Mouse (Mus musculus): ENCODE results near the gene Npcd. TPM values are rescaled to one million over a fixed set of nuclear protein-coding genes. Genes with fewer than 3 reads are reported as not detected.

Npcd gene
- polyA plus RNA-seq, 1 experiment from 2014 or later, result 0.17 TPM

DNA sequence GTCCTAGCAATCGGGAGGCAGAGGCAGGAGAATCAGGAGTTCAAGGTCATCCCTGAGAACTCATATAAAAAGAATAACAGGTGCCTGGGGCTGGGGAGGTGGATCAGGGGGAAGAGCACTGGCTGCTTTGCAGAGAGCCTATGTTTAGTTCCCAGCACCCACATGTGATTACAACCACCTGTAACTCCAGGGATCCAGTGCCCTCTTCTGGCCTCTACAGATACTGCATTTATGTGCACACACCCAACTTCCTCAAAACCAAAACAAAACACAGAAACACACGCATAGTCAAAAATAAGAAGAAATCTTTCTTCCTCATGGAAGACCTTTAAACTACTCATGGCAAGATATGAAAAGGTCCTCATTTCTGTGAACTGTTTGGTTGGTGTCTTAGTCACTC lies 16.1 kb upstream of the Npcd start:
- Histone ChIP-seq H3K4me3 (no peak overlapping the region), H3K36me3 (no peaks in the 10 kb centered on the region), H3K27me3 (ENCODE audit: insufficient read depth, poor library complexity, severe bottlenecking) (no peaks in the 10 kb centered on the region), H3K27ac (no peak overlapping the region), H3K9me3 (no peaks in the 10 kb centered on the region), H3K4me1 (replicated peaks) (peaks cover 15% of the 10 kb centered on the region)
- 90% methylated on average over 2 of the region's 2 CpGs for WGBS
- no peak for DNase-seq (ENCODE audit: low spot score)

DNA sequence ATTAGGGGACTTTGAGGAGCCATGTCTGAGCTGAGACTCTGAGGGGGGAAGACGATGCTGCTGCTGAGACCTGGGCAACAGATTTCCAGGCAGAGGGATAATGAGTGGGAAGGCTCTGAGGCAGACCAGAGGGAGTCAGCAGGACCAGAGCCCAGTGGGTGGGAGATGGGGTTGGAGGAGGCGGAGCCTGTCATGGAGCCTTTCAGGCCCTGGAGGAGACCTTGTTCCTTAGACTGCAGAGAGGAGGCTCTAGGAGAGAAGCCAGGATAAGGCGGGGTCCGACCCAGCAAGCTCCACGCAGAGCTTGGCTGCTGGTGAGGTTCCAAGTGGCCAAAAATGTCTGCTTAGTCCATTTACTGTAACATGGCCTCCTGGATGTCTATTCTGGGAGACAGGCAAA lies 13.1 kb upstream of the Npcd start:
- peak overlapping the region; percentile 43; the same call in 1 of the 2 replicates for H3K27ac ChIP-seq
- H3K36me3 ChIP-seq, result no peaks in the 10 kb centered on the region

DNA sequence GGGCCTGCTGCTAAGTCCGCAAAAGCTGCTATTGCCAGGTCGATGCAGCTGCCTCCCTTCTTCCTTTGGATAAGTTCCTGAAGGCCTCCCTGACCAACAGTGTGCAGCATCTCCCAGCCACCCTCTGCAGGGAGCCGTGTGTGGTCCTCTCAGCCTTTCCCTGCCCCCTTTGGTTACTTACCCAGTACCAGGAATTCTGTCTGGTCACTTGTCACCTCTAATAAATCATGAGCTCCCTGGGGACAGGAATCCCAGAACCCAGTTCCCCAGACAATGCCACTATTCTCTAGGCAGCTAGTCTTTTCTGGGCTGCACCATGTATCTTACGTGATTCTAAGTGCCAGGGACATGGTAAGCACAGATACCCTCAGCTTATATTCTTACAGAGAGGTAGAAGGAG lies 11.9 kb upstream of the Npcd start:
- Histone ChIP-seq H3K4me1 (replicated peaks) (peaks cover 15% of the 10 kb centered on the region), H3K9me3 (no peaks in the 10 kb centered on the region), H3K27me3 (ENCODE audit: insufficient read depth, poor library complexity, severe bottlenecking) (no peaks in the 10 kb centered on the region), H3K36me3 (no peaks in the 10 kb centered on the region), H3K27ac (no peak overlapping the region), H3K4me3 (no peak overlapping the region)
- whole genome bisulfite sequencing, result 64% methylated on average over 4 of the region's 4 CpGs
- no peak for DNase-seq (ENCODE audit: low spot score)

More for the DNA sequence above, 13.1 kb upstream of the Npcd start:
- DNase-seq (ENCODE audit: low spot score), result no peak
- H3K9me3 ChIP-seq, result no peaks in the 10 kb centered on the region
- WGBS, result 19% methylated on average over 5 of the region's 5 CpGs
- no peak overlapping the region for H3K4me3 ChIP-seq
- peaks cover 15% of the 10 kb centered on the region for H3K4me1 ChIP-seq (replicated peaks)
- H3K27me3 ChIP-seq (ENCODE audit: insufficient read depth, poor library complexity, severe bottlenecking), result no peaks in the 10 kb centered on the region

DNA sequence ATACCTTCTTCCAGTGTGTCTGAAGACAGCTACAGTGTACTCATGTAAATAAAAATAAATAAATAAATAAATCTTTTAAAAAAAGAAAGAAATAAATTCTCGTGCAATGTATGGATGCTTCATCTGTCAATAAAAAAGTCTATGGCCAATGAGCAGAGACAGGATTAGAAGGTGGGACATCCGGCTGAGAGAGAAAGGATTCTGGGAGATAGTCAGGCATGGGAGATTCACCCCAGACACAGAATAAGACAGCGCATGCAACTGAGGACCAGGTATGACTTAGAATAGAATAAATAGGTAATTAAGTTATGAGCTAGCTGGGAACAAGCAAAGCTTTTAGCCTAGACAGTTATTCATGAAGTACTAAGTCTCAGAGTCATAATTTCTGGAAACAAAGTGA lies 8.9 kb upstream of the Npcd start:
- DNase-seq (ENCODE audit: low spot score), result no peak
- Histone ChIP-seq H3K9me3 (no peaks in the 10 kb centered on the region), H3K4me1 (replicated peaks) (peaks cover 13% of the 10 kb centered on the region), H3K27ac (no peak overlapping the region), H3K27me3 (ENCODE audit: insufficient read depth, poor library complexity, severe bottlenecking) (no peaks in the 10 kb centered on the region), H3K4me3 (no peak overlapping the region), H3K36me3 (no peaks in the 10 kb centered on the region)
- 86% methylated on average over 3 of the region's 3 CpGs for WGBS

DNA sequence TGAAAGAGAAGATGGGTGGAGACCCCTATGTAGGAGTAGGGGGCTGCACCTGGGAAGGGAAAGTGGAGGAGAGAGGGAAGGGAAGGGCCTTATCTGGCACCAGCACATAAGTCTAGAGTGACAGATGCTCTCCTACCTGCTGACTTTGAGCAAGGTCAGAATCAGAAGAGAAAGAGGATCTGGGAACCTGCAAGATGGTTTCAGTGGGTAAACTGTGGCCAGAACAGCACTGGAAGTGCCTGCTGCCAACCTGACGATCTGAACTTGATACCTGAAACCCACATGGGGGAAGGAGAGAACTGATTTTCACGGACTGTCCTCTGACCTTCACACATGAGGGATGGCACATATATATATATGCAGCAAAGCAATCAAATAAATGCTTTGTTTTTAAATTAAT lies 6.2 kb upstream of the Npcd start:
- no peaks in the 10 kb centered on the region for H3K36me3 ChIP-seq
- no peaks in the 10 kb centered on the region for H3K27me3 ChIP-seq (ENCODE audit: insufficient read depth, poor library complexity, severe bottlenecking)
- WGBS, result 65% methylated on average over 2 of the region's 2 CpGs
- DNase-seq (ENCODE audit: low spot score), result no peak
- H3K4me1 ChIP-seq (replicated peaks), result peaks cover 8% of the 10 kb centered on the region
- no peak overlapping the region for H3K27ac ChIP-seq
- H3K9me3 ChIP-seq, result no peaks in the 10 kb centered on the region
- no peak overlapping the region for H3K4me3 ChIP-seq

DNA sequence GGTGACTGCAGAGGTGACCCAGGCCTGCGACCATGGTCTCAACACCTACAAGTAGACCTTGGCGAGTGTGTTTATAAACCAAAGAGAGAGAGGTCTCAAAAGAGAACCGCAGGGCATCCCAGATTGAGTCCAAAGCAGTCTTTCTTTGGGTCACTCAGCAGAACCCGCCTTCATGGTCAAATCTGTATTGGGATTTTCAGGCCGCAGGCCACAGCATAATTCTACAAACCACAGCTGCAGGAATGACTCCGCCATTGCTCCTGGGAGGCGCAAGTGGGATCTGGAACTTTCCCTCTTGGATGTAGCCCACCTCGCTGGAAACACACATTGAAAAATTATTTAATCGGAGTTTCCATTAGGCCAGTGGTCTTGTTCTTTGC lies 834 bp upstream of the Npcd start:
- H3K9me3 ChIP-seq, result no peaks in the 10 kb centered on the region
- H3K27ac ChIP-seq, result peak overlapping the region; percentile 97
- peak overlapping the region; percentile 86 for H3K4me3 ChIP-seq
- H3K4me1 ChIP-seq (replicated peaks), result peaks cover 52% of the 10 kb centered on the region
- no peaks in the 10 kb centered on the region for H3K27me3 ChIP-seq (ENCODE audit: insufficient read depth, poor library complexity, severe bottlenecking)
- H3K36me3 ChIP-seq, result peaks cover 8% of the 10 kb centered on the region
- DNase-seq (ENCODE audit: low spot score), result no peak
- 58% methylated on average over 9 of the region's 9 CpGs for WGBS

DNA sequence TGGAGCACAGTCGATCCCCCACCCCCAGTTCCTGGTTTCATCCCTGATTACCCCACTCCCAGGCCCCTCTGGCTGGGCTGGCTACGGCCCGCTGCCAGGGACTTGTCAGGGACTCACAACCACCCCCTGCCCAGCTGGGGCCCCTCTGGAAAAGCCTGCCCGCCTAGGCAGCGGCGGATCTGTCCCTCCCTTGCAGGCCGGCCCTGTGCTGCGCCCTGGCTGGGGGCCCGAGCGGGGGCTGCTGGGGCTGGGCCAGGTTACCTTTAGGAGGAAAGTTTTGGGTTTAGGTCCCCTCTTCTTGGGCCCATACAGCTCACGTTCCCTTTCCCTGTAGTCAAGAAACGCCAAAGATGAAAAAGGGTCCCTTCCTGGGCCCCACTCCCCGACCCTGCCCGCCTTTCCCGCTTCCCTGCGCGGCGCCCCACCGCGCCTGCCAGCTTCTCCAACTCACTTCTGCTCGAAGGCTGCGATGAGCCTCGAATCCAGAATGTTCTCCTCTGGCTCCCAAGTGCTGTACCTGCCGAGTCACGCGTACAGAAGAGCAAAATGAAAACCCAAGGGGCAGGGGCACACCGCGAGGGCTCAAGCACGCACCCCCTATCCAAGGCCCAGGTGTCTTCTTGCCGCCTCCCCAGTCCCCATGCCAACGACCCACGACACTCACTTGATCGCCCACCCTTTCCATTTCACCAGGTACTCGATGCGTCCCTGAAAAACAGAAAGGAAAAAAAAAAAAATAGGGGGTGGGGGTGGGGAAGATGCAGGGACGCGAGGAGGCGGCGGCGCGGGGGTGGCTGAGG lies 586 bp downstream of the Npcd start:
- Histone ChIP-seq H3K9me3 (no peaks in the 10 kb centered on the region), H3K36me3 (peaks cover 14% of the 10 kb centered on the region), H3K4me3 (peak overlapping the region; percentile 86), H3K27me3 (ENCODE audit: insufficient read depth, poor library complexity, severe bottlenecking) (no peaks in the 10 kb centered on the region), H3K4me1 (replicated peaks) (peaks cover 66% of the 10 kb centered on the region), H3K27ac (peak overlapping the region; percentile 97)
- WGBS, result under 1% methylated on average over 41 of the region's 41 CpGs
- peak; percentile 36 for DNase-seq (ENCODE audit: low spot score)

DNA sequence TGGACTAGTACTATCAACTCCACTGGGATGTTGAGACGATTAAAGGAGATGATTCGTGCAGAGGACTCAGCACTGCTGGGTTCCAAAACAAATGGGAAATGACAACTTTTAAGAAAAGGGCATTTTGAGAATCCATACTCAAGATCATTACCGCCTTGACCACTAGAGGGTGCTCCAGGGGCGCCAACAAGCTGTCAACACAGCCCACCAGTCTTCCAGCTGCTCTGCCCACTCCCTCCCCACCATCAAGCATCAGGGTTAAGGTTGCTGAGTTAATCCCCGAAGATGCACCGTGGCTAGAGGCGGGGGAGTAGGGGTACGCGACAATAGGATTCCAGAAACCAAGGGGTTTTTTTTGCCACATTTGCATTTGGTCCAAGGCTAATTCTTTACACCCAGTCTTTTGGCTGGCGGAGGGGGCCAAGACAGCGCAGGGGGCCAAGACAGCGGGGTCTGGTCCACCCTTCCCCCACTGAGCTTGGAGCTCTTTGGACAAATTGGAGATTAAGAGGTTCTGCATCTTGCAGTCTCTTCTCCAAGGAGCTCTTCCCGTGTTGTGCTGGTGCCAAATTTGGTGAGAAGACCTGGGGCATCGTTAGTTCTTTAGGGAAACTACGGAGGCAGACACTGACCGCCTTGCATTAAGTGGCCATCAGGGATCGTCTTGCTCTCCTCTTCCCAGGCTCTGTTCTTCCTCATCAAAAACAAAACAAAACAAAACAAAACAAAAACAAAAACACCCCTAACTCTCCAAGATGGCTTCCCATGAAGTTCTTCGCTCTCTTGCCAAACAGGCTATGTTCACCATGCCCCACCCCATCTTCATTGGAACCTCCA lies 1.8 kb downstream of the Npcd start:
- WGBS, result 28% methylated on average over 18 of the region's 18 CpGs
- Histone ChIP-seq H3K9me3 (no peaks in the 10 kb centered on the region), H3K27ac (peak overlapping the region; percentile 97), H3K27me3 (ENCODE audit: insufficient read depth, poor library complexity, severe bottlenecking) (no peaks in the 10 kb centered on the region), H3K4me1 (replicated peaks) (peaks cover 78% of the 10 kb centered on the region), H3K4me3 (peak overlapping the region; percentile 86), H3K36me3 (peaks cover 25% of the 10 kb centered on the region)
- DNase-seq (ENCODE audit: low spot score), result peak; percentile 81

DNA sequence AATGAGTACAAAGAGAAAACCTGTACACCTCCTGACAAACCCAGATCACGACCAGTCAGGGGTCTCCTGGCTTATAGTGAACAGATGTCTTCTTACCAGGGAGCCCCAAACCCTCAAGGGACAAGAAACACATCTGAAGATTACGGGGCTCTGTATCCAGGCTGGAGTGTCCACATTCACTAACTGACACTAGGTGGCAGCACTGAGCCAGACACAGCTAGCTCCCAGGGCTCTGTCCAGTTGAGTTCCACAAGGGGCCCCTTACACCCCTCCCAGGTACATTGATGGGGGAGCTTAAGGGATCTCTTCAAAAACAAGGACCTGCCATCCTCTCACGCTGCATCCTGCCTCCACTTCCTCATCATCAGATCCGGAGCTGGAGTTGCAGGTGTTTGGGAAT lies 3.6 kb downstream of the Npcd start:
- WGBS, result 14% methylated on average over 4 of the region's 4 CpGs
- no peaks in the 10 kb centered on the region for H3K27me3 ChIP-seq (ENCODE audit: insufficient read depth, poor library complexity, severe bottlenecking)
- DNase-seq (ENCODE audit: low spot score), result peak; percentile 77
- peaks cover 42% of the 10 kb centered on the region for H3K36me3 ChIP-seq
- H3K9me3 ChIP-seq, result no peaks in the 10 kb centered on the region
- H3K27ac ChIP-seq, result no peak overlapping the region
- H3K4me3 ChIP-seq, result 0 out of 2 replicates have a peak overlapping the region, but pooled peaks have one; percentile 11
- peaks cover 78% of the 10 kb centered on the region for H3K4me1 ChIP-seq (replicated peaks)

DNA sequence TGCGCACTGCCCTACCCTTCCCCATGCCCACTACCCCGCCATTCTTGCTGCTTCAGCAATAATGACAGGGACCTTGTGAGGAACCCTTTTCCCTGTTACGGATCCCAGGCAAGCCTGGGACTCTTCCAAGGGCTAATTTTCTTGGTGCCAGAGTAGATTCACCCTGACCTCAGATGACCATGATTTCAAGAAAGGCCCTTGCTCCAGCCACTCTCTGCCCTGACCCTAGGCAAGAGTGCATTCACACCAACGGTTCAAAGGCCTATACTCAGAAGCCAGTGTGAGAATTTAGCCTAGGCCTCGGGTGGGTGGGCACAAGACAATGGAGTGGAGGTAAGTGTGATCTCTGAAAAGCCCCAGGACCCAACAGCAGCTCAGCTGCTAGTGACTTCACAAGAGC lies 4.6 kb downstream of the Npcd start:
- Histone ChIP-seq H3K4me1 (replicated peaks) (peaks cover 77% of the 10 kb centered on the region), H3K27ac (0 out of 2 replicates have a peak overlapping the region, but pooled peaks have one; percentile 6), H3K36me3 (peaks cover 50% of the 10 kb centered on the region), H3K4me3 (0 out of 2 replicates have a peak overlapping the region, but pooled peaks have one; percentile 34), H3K27me3 (ENCODE audit: insufficient read depth, poor library complexity, severe bottlenecking) (no peaks in the 10 kb centered on the region), H3K9me3 (no peaks in the 10 kb centered on the region)
- 74% methylated on average over 5 of the region's 5 CpGs for WGBS
- DNase-seq (ENCODE audit: low spot score), result no peak

DNA sequence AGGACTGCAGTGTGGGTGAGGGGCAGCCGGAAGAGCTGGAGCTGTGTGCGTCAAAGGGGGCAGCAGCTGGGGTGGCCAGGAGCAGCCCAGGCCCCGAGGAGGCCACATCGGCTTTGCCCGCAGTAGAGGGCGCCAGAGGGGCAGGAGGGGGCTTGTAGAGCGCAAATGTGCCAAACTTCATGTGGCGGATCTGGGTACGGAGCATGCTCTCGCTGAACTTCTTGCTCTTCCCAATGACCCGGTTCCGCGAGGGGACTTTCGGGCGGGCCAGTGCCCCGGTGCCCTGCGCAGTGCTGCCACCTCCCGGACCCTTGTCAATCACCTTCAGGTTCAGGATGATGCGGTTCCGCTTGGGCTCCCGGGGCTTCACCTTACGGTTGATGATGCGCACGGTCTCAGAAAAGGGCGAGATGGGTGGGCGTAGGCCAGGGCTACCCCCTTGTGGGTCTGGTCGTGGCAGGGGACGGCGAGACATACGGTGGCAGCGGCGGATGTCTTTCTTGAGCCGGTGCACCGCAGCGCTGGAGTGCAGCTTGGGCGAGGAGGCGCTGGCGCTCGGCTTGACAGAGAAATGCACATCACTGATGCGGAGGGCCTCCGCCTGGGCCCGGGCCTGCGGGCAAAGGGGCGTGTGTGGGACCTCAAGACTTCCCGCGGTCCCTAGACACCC lies 5.5 kb downstream of the Npcd start:
- Histone ChIP-seq H3K4me1 (replicated peaks) (peaks cover 75% of the 10 kb centered on the region), H3K36me3 (peaks cover 57% of the 10 kb centered on the region), H3K9me3 (no peaks in the 10 kb centered on the region), H3K27me3 (ENCODE audit: insufficient read depth, poor library complexity, severe bottlenecking) (no peaks in the 10 kb centered on the region), H3K4me3 (peak overlapping the region; percentile 34), H3K27ac (peak overlapping the region; percentile 57)
- 57% methylated on average over 46 of the region's 46 CpGs for WGBS
- DNase-seq (ENCODE audit: low spot score), result peak; percentile 46

DNA sequence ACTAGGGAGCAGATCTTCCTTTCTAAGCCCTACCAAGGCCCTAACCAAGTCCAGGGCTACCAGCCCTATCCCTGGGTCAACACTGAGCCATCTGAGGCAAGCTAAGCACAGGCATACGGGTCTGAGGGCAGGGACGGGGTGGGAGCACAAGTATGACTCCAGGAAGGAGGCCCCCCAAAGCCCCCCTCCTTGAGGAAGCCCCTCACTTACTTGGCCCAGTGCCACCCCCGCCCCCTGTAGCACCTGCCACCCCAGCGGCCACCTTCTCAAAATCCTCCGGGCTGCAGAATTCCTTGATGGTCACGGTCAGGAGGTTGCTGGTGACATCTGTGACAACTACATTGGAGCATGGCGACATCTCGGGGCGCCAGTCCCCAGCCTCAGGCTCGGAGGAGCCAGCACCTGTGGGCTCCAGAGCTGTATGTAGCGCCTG lies 6.2 kb downstream of the Npcd start:
- no peak for DNase-seq (ENCODE audit: low spot score)
- Histone ChIP-seq H3K4me3 (0 out of 2 replicates have a peak overlapping the region, but pooled peaks have one; percentile 34), H3K27ac (peak overlapping the region; percentile 57; the same call in 1 of the 2 replicates), H3K4me1 (replicated peaks) (peaks cover 71% of the 10 kb centered on the region), H3K36me3 (peaks cover 64% of the 10 kb centered on the region), H3K9me3 (no peaks in the 10 kb centered on the region), H3K27me3 (ENCODE audit: insufficient read depth, poor library complexity, severe bottlenecking) (no peaks in the 10 kb centered on the region)
- 94% methylated on average over 11 of the region's 11 CpGs for WGBS
